Mouse (Mus musculus) activated CD4-positive, CD25-positive, alpha-beta regulatory T cell, adult 4 months (primary cell): ENCODE results near the gene Ms4a10. TPM values are rescaled to one million over a fixed set of nuclear protein-coding genes. Genes with fewer than 3 reads are reported as not detected.

Experiments
- ATAC-seq: one replicate; pipeline ENCODE4 v1.8.0; 2017
- polyA plus RNA-seq, 2 experiments: library from polyadenylated mRNA; unstranded; fragments of 100-300 nt; shearing (Covaris generic); gene quantifications; one replicate each; pipeline ENCODE4 v1.2.1; 2017

Gene Ms4a10
- polyA plus RNA-seq, 2 experiments from 2014 or later, result not detected

DNA sequence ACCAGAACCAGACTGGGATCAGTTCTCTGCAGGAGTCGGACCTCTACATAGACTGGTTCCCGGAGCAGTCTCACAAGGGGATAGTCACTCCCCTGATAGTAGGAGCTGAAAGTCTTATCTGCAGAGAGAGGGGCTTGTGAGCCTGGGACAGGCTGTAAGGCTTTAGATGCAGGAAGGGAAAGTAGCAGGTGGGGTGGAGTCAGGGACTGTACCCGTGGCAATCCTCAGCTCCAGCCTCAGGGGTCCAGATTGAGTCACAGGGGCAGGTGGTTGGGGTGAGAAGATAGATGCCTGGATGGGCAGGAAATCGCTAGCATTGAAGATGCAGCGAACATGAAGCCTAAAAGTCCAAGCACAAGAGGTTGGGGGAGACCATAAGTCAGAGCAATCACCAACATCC lies 58.0 kb downstream of the Ms4a10 start:
- no peak for ATAC-seq

DNA sequence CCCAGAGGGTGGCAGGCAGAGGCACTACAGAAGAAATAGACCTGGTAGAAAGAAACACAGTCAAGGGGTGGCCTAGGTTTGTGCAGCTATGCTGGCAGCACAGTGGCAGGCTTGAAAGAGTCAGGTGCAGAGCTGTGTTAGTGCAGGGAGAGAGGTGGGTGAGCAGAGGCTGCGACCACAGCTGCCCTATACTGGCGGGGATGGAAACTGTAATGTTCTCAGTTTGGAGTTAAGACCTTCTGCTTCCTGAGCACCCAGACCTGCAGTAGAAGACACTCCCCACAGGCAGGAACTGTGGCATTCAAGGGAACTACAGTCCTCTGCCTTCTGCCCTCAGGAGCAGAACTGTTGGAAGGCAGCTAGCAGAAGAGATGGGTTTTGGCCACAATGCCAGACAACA lies 59.6 kb downstream of the Ms4a10 start:
- no peak for ATAC-seq

DNA sequence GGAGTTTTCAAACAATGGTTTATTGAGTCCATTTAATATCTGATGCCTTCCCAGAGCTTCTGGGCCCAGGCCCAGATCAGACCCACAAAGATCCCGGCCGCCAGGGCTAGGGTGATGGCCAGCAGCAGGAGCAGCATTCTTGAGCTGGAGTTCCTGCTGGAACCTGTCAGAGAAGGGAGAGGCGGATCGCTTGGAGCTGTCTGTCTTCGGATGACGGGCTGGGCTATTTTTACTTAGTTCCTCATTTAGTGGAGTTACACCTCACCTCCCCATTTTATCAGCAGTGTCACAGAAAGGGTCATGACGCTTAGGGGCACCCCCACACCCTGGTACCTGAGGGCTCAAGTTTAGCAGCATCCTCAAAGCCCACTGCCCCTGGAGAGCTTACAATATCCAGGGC lies 60.2 kb downstream of the Ms4a10 start:
- no peak for ATAC-seq

Other genes with a start within 250 kb of the Ms4a10 start
- gene Cd5, start 235.7 kb downstream of the Ms4a10 start, polyA plus RNA-seq, result 100 to 1,000 TPM; 406 to 482 TPM
- gene Cd6, start 144.6 kb downstream of the Ms4a10 start, polyA plus RNA-seq, result 100 to 1,000 TPM; 365 to 512 TPM
- gene Slc15a3, start 134.9 kb downstream of the Ms4a10 start, polyA plus RNA-seq, result 1 to 10 TPM; 3.8 to 6.2 TPM
- under 1 TPM in 1 of 2 experiments, not detected in 1; 0.89 TPM for gene Tmem132a, start 104.7 kb downstream of the Ms4a10 start, polyA plus RNA-seq
- 10 to 100 TPM; 59.2 to 65.4 TPM for gene Tmem109, start 92.7 kb downstream of the Ms4a10 start, polyA plus RNA-seq
- gene Prpf19, start 79.4 kb downstream of the Ms4a10 start, polyA plus RNA-seq, result 10 to 100 TPM; 11.7 to 29.4 TPM
- gene Zp1, start 54.0 kb downstream of the Ms4a10 start, polyA plus RNA-seq, result not detected
- not detected for gene Ptgdr2, start 37.5 kb downstream of the Ms4a10 start, polyA plus RNA-seq
- gene Ccdc86, start 25.4 kb downstream of the Ms4a10 start, polyA plus RNA-seq, result 10 to 100 TPM in 1 of 2 experiments, 1 to 10 TPM in 1; 7.9 to 11.1 TPM
- under 1 TPM in 1 of 2 experiments, not detected in 1; 0.20 TPM for gene Ms4a15, start 18.6 kb upstream of the Ms4a10 start, polyA plus RNA-seq
- gene Ms4a18, start 43.4 kb upstream of the Ms4a10 start, polyA plus RNA-seq, result not detected
- not detected for gene Ms4a8a, start 106.4 kb upstream of the Ms4a10 start, polyA plus RNA-seq
- not detected for gene 1700017D01Rik, start 156.2 kb upstream of the Ms4a10 start, polyA plus RNA-seq
- gene 1700025F22Rik, start 190.7 kb upstream of the Ms4a10 start, polyA plus RNA-seq, result not detected
- gene Ms4a13, start 222.1 kb upstream of the Ms4a10 start, polyA plus RNA-seq, result not detected